Mouse (Mus musculus) hindbrain, postnatal 0 days (tissue): ENCODE results near the gene Rgs2. TPM values are rescaled to one million over a fixed set of nuclear protein-coding genes. Genes with fewer than 3 reads are reported as not detected.

Experiments
- ATAC-seq: fragments of 200-750 bp; cut with Nextera tagmentation; 2 replicates; pipeline ENCODE4 v1.8.0; 2017; ENCODE audit warnings: mild to moderate bottlenecking, moderate TSS enrichment, moderate library complexity
- DNase-seq: peaks from one replicate; pipeline ENCODE4 v3.0.0-alpha.2; 2015; ENCODE audit warnings: low spot score
- H3K27ac ChIP-seq: fragments of 300-500 bp; sonication (generic); 2 replicates; pipeline ENCODE4 v1.5.1; 2014; ENCODE audit warnings: mild to moderate bottlenecking
- H3K27me3 ChIP-seq: fragments of 300-500 bp; sonication (generic); 2 replicates; pipeline ENCODE4 v1.6.1; 2014; ENCODE audit warnings: low read length, mixed read lengths; ENCODE audit not compliant: insufficient read depth
- H3K36me3 ChIP-seq: fragments of 300-500 bp; sonication (generic); 2 replicates; pipeline ENCODE4 v1.6.1; 2014; ENCODE audit warnings: low read length, mixed read lengths; ENCODE audit not compliant: insufficient read depth
- H3K4me1 ChIP-seq: fragments of 300-500 bp; sonication (generic); 2 replicates; pipeline ENCODE4 v1.6.1; 2014; ENCODE audit warnings: antibody characterized with exemption, low read length, mixed read lengths; ENCODE audit not compliant: insufficient read depth
- H3K4me2 ChIP-seq: fragments of 300-500 bp; sonication (generic); 2 replicates; pipeline ENCODE4 v1.6.1; 2014; ENCODE audit warnings: low read depth, mild to moderate bottlenecking, low read length, moderate library complexity, mixed read lengths
- H3K4me3 ChIP-seq: fragments of 300-500 bp; sonication (generic); 2 replicates; pipeline ENCODE4 v1.5.1; 2014; ENCODE audit warnings: low read length
- H3K9ac ChIP-seq: fragments of 300-500 bp; sonication (generic); replicated peaks from 2 replicates; pipeline ENCODE4 v1.6.1; 2014; ENCODE audit warnings: mild to moderate bottlenecking, low read length, moderate library complexity, mixed read lengths
- H3K9me3 ChIP-seq: fragments of 300-500 bp; sonication (generic); 2 replicates; pipeline ENCODE4 v1.6.1; 2016; ENCODE audit warnings: low read length, mixed read lengths
- CTCF ChIP-seq: IDR thresholded peaks from 2 replicates; pipeline ENCODE4 v1.5.1; 2016; ENCODE audit warnings: antibody characterized with exemption, control low read depth, low read depth
- WGBS: fragments of 180-500 bp; shearing (Covaris S2); extraction: QIAGEN DNeasy Blood & Tissue Kit; methylation state at CpG from one replicate; pipeline ENCODE4 v1.1.7; 2014; 5-methylcytosine and 5-hydroxymethylcytosine counted together
- polyA plus RNA-seq: library from polyadenylated mRNA; unstranded; fragments of >200 nt; fragmentation: Nextera tagmentation; extraction: Ambion mirVana; gene quantifications from 2 replicates; pipeline ENCODE4 v1.2.1, GENCODE M21; 2015
- total RNA-seq: library from RNA; depleted of rRNA; stranded (reverse); fragments of >200 nt; gene quantifications from 2 replicates; pipeline ENCODE4 v1.2.3, GENCODE M21; 2014

The Rgs2 gene
- total and polyA plus RNA-seq, 2 experiments from 2014 or later: 13.6 to 71.1 TPM

DNA sequence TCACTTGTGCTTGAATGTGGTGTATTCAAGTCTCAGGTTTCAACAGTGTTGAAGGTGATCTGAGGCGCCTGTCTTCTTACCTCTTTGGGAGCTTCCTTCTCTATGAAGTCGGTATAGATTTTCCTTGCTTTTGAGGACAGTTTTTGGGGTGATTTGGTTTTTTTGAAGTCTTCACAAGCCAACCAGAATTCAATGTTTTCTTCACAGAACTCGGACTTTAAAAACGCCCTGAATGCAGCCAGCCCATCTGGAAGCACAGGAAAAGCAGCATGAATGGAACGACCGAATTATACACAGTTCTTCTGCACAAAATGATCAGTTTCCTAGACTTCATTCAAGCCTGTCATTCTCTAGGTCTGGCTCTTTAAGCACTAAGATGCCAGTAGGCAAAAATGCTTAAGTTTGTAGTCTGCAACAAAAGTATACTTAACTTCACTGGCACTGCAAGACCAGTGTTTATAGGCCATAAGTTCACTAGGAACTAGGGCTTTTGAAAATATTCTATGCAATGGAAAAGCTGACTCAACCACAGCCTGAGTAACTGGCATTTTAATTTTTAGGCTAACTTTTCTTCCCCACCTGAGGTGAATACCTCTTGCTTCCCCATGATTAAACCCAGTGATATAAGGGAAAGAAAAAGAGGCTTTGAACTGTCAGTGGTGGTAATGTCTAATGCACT, 1.8 kb downstream of the Rgs2 start:
- Histone ChIP-seq H3K27ac (no peak overlapping the region), H3K4me3 (peak overlapping the region; percentile 51), H3K4me1 (0 out of 2 replicates have a peak, but pooled peaks cover 5% of the 10 kb centered on the region), H3K36me3 (no peaks in the 10 kb centered on the region), H3K9ac (no peak overlapping the region), H3K4me2 (peak overlapping the region; percentile 90), H3K9me3 (no peaks in the 10 kb centered on the region), H3K27me3 (no peaks in the 10 kb centered on the region)
- no peak for TF ChIP-seq CTCF
- 77% methylated on average over 6 of the region's 6 CpGs for WGBS
- DNase-seq (no peak), ATAC-seq (no peak)

DNA sequence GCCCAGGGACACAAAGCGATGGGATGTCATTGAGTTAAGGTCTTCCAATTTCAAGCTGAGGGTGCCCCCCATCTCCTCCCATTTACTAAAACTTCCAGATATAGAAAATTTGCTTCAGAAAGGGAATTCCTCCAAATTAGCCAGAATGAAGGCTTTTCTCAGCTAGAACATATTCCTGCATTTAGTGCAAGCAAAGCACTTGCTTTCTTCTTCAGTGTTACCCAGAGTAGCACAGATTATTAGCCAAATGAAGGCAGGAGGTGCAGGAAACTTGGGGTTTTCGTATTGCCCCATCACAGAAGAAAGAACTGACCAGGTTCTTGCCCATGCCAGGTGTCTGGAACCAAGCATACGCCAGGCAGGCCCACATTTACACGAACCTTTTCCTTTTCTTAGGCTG, 3.7 kb downstream of the Rgs2 start:
- TF ChIP-seq CTCF: no peak
- ATAC-seq: no peak
- no peak overlapping the region for H3K9ac ChIP-seq
- no peak overlapping the region for H3K4me2 ChIP-seq
- DNase-seq: no peak
- no peak overlapping the region for H3K4me3 ChIP-seq
- H3K27me3 ChIP-seq: no peaks in the 10 kb centered on the region
- H3K4me1 ChIP-seq: 0 out of 2 replicates have a peak, but pooled peaks cover 5% of the 10 kb centered on the region
- 93% methylated on average over 4 of the region's 4 CpGs for WGBS
- no peaks in the 10 kb centered on the region for H3K9me3 ChIP-seq
- H3K36me3 ChIP-seq: no peaks in the 10 kb centered on the region
- H3K27ac ChIP-seq: no peak overlapping the region

- whole genome bisulfite sequencing: 59% methylated on average over 7 of the region's 7 CpGs
- Histone ChIP-seq H3K4me1 (0 out of 2 replicates have a peak, but pooled peaks cover 5% of the 10 kb centered on the region), H3K27ac (no peak overlapping the region), H3K9me3 (no peaks in the 10 kb centered on the region), H3K36me3 (no peaks in the 10 kb centered on the region), H3K4me3 (no peak overlapping the region), H3K4me2 (no peak overlapping the region), H3K27me3 (no peaks in the 10 kb centered on the region), H3K9ac (no peak overlapping the region)
- DNase-seq (no peak), ATAC-seq (no peak)
- TF ChIP-seq CTCF: no peak
These were observed 4.5 kb downstream of the Rgs2 start for GRCm38 (mm10) chr1:143999371-143999920.

DNA sequence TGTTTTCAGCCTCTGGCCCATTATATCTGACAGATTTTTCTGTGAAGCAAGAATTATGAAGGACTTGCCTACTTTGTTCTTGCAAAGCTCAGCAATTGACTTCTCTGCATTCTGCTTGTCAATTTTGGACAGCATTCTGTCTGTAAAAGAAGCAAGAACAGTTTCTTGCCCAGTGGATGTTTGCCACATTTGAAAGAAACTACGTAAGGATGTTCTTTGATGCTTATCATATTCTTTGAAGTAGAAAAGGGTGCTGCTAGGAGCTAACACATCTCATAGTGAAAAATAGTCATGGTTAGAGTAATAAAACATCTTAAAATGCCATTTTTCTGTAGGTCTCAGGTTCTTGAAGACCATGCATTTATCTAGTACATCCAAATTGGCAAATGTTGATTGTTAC, 10.9 kb downstream of the Rgs2 start:
- Histone ChIP-seq H3K36me3 (no peaks in the 10 kb centered on the region), H3K4me1 (no peaks in the 10 kb centered on the region), H3K9ac (no peak overlapping the region), H3K9me3 (no peaks in the 10 kb centered on the region), H3K4me2 (no peak overlapping the region), H3K4me3 (no peak overlapping the region), H3K27me3 (no peaks in the 10 kb centered on the region), H3K27ac (no peak overlapping the region)
- no peak for ATAC-seq
- DNase-seq: no peak
- WGBS: 85% methylated on average over 1 of the region's 1 CpGs
- TF ChIP-seq CTCF: no peak

- Histone ChIP-seq H3K9me3 (no peaks in the 10 kb centered on the region), H3K27ac (no peak overlapping the region)
- no peak for ATAC-seq
These were observed 11.4 kb downstream of the Rgs2 start for GRCm38 (mm10) chr1:143992528-143992927.

GRCm38 (mm10) chr1:143990263-143990662, 13.7 kb downstream of the Rgs2 start:
- TF ChIP-seq CTCF: no peak
- no peak for ATAC-seq
- H3K36me3 ChIP-seq: no peaks in the 10 kb centered on the region

More at GRCm38 (mm10) chr1:143992528-143992927, 11.4 kb downstream of the Rgs2 start:
- Histone ChIP-seq H3K4me1 (no peaks in the 10 kb centered on the region), H3K4me2 (no peak overlapping the region), H3K27me3 (no peaks in the 10 kb centered on the region), H3K9ac (no peak overlapping the region), H3K36me3 (no peaks in the 10 kb centered on the region), H3K4me3 (no peak overlapping the region)
- WGBS: 82% methylated on average over 2 of the region's 2 CpGs
- no peak for TF ChIP-seq CTCF
- no peak for DNase-seq

GRCm38 (mm10) chr1:143989773-143990172, 14.2 kb downstream of the Rgs2 start:
- TF ChIP-seq CTCF: no peak
- no peaks in the 10 kb centered on the region for H3K36me3 ChIP-seq
- no peak overlapping the region for H3K4me3 ChIP-seq
- no peak overlapping the region for H3K9ac ChIP-seq
- no peak overlapping the region for H3K27ac ChIP-seq
- H3K4me2 ChIP-seq: no peak overlapping the region
- no peaks in the 10 kb centered on the region for H3K9me3 ChIP-seq
- peak; percentile 56; the same call in 1 of the 2 replicates for ATAC-seq
- H3K27me3 ChIP-seq: no peaks in the 10 kb centered on the region
- H3K4me1 ChIP-seq: no peaks in the 10 kb centered on the region
- WGBS: 3% methylated on average over 4 of the region's 5 CpGs
- DNase-seq: peak; percentile 40

More at GRCm38 (mm10) chr1:143990263-143990662, 13.7 kb downstream of the Rgs2 start:
- Histone ChIP-seq H3K4me3 (no peak overlapping the region), H3K4me1 (no peaks in the 10 kb centered on the region), H3K4me2 (no peak overlapping the region), H3K27ac (no peak overlapping the region), H3K27me3 (no peaks in the 10 kb centered on the region), H3K9me3 (no peaks in the 10 kb centered on the region), H3K9ac (no peak overlapping the region)
- peak; percentile 27 for DNase-seq
- WGBS: 32% methylated on average over 5 of the region's 5 CpGs
